Mouse (Mus musculus) hindbrain, embryonic 16.5 days (tissue): ENCODE measurements around the gene Vil1. TPM values are rescaled to one million over a fixed set of nuclear protein-coding genes. Genes with fewer than 3 reads are reported as not detected.

ENCODE experiments used
- ATAC-seq: fragments of 200-750 bp; cut with Nextera tagmentation; 2 replicates; pipeline ENCODE4 v1.8.0; 2017; ENCODE audit warnings: moderate TSS enrichment, moderate library complexity
- H3K27ac ChIP-seq: fragments of 300-500 bp; sonication (generic); 2 replicates; pipeline ENCODE4 v1.5.1; 2014; ENCODE audit warnings: low read depth, mild to moderate bottlenecking, control low read depth, low read length, moderate library complexity
- H3K27me3 ChIP-seq: fragments of 300-500 bp; sonication (generic); replicated peaks from 2 replicates; pipeline ENCODE4 v1.6.1; 2014; ENCODE audit warnings: low read length; ENCODE audit not compliant: control insufficient read depth, insufficient read depth
- H3K36me3 ChIP-seq: fragments of 300-500 bp; sonication (generic); 2 replicates; pipeline ENCODE4 v1.6.1; 2014; ENCODE audit warnings: mild to moderate bottlenecking, low read length, moderate library complexity, mixed read lengths; ENCODE audit not compliant: control insufficient read depth, insufficient read depth
- H3K4me1 ChIP-seq: fragments of 300-500 bp; sonication (generic); 2 replicates; pipeline ENCODE4 v1.6.1; 2014; ENCODE audit warnings: low read depth, low read length; ENCODE audit not compliant: control insufficient read depth, insufficient read depth
- H3K4me2 ChIP-seq: fragments of 300-500 bp; sonication (generic); 2 replicates; pipeline ENCODE4 v1.6.1; 2014; ENCODE audit warnings: mild to moderate bottlenecking, low read length, control low read depth, moderate library complexity
- H3K4me3 ChIP-seq: fragments of 300-500 bp; sonication (generic); 2 replicates; pipeline ENCODE4 v1.5.1; 2014; ENCODE audit warnings: mild to moderate bottlenecking, low read length, control low read depth, moderate library complexity
- H3K9ac ChIP-seq: fragments of 300-500 bp; sonication (generic); 2 replicates; pipeline ENCODE4 v1.6.1; 2014; ENCODE audit warnings: low read depth, mild to moderate bottlenecking, control low read depth, low read length, moderate library complexity
- H3K9me3 ChIP-seq: fragments of 300-500 bp; sonication (generic); 2 replicates; pipeline ENCODE4 v1.6.1; 2014; ENCODE audit warnings: mild to moderate bottlenecking, low read length, moderate library complexity; ENCODE audit not compliant: control insufficient read depth
- WGBS: fragments of 180-500 bp; shearing (Covaris S2); extraction: QIAGEN DNeasy Blood & Tissue Kit; methylation state at CpG from one replicate; pipeline ENCODE4 v1.1.7; 2014; 5-methylcytosine and 5-hydroxymethylcytosine counted together
- polyA plus RNA-seq: library from polyadenylated mRNA; unstranded; fragments of >200 nt; fragmentation: Nextera tagmentation; extraction: Ambion mirVana; gene quantifications from 2 replicates; pipeline ENCODE4 v1.2.1, GENCODE M21; 2015

Vil1 gene
- polyA plus RNA-seq, 1 experiment from 2014 or later: 0.19 TPM

GRCm38 (mm10) chr1:74373372-74373771 is 35.8 kb upstream of the Vil1 start:
- Histone ChIP-seq H3K27me3 (no peaks in the 10 kb centered on the region), H3K4me1 (peaks cover under 1% of the 10 kb centered on the region; the same call in 1 of the 2 replicates), H3K9me3 (no peaks in the 10 kb centered on the region), H3K4me2 (no peak overlapping the region), H3K9ac (no peak overlapping the region), H3K4me3 (no peak overlapping the region), H3K36me3 (no peaks in the 10 kb centered on the region), H3K27ac (no peak overlapping the region)
- no peak for ATAC-seq
- WGBS: 81% methylated on average over 4 of the region's 4 CpGs

- H3K4me2 ChIP-seq: no peak within 1 kb of the TSS
- no peak for ATAC-seq
- H3K4me1 ChIP-seq: no peaks in the 10 kb centered on the region
- no peak within 1 kb of the TSS for H3K9ac ChIP-seq
- H3K27ac ChIP-seq: no peak within 1 kb of the TSS
- H3K4me3 ChIP-seq: no peak within 1 kb of the TSS
- H3K36me3 ChIP-seq: no peaks in the 10 kb centered on the region
- 81% methylated on average over 8 of the region's 8 CpGs for WGBS
- H3K27me3 ChIP-seq: no peaks in the 10 kb centered on the region
- H3K9me3 ChIP-seq: no peaks in the 10 kb centered on the region
These were observed 34.2 kb upstream of the Vil1 start, which contains the start of gene Slc11a1 for GRCm38 (mm10) chr1:74374980-74375379. TSS of gene Slc11a1 (plus strand) at chr1:74375195.

- no peaks in the 10 kb centered on the region for H3K9me3 ChIP-seq
- no peak for ATAC-seq
- WGBS: 79% methylated on average over 10 of the region's 10 CpGs
- no peak overlapping the region for H3K4me2 ChIP-seq
- H3K4me1 ChIP-seq: no peaks in the 10 kb centered on the region
- H3K9ac ChIP-seq: no peak overlapping the region
- H3K27ac ChIP-seq: no peak overlapping the region
- no peaks in the 10 kb centered on the region for H3K36me3 ChIP-seq
- H3K4me3 ChIP-seq: no peak overlapping the region
- no peaks in the 10 kb centered on the region for H3K27me3 ChIP-seq
These were observed 33.6 kb upstream of the Vil1 start for GRCm38 (mm10) chr1:74375561-74375960.

DNA sequence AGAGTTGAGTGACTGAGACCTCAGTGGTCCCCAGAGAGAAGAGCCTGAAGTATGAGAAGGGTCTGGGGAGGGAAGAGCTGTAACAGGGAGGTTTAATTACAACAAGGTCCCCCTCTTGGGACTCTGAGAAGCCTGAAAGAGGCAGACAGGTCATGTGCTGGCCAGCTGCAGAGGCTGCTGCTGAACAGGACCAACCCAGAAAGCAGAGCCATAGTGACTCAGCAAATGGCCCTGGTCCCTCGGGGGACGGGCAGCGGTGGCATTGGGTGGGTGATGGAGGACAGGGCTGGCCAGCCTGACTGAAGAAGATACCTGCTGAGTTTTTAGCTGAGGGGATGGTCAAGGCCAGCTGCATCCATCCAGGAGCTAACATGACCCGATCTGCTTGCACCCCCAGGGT is 32.8 kb upstream of the Vil1 start:
- no peak overlapping the region for H3K9ac ChIP-seq
- H3K27ac ChIP-seq: no peak overlapping the region
- no peak overlapping the region for H3K4me3 ChIP-seq
- no peaks in the 10 kb centered on the region for H3K9me3 ChIP-seq
- WGBS: 85% methylated on average over 4 of the region's 4 CpGs
- no peaks in the 10 kb centered on the region for H3K36me3 ChIP-seq
- H3K4me2 ChIP-seq: no peak overlapping the region
- no peaks in the 10 kb centered on the region for H3K4me1 ChIP-seq
- no peaks in the 10 kb centered on the region for H3K27me3 ChIP-seq
- no peak; the same call in 1 of the 2 replicates for ATAC-seq

DNA sequence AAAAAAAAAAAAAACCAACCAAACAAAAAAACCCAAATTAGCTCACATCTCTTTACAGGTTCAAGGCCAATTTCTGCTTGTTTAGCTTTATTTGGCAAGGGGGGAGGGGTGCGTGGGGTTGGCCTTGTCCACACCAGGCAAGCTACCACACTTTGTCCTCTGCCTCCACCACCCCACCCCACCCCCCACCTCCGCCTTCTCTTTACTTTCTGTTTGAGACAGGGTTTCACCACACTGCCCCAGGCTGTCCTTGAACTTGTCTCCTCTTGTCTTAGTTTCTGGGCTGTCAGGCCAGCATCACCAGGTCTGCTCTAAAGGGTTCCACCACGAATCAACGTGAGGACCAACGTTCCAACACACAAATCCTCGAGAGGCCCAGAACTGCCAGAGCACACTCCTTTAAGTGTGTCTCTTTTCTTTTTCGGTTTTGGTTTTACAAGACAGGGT is 30.1 kb upstream of the Vil1 start:
- no peak overlapping the region for H3K9ac ChIP-seq
- H3K4me3 ChIP-seq: no peak overlapping the region
- H3K27ac ChIP-seq: no peak overlapping the region
- WGBS: 87% methylated on average over 7 of the region's 7 CpGs
- no peak for ATAC-seq
- no peaks in the 10 kb centered on the region for H3K4me1 ChIP-seq
- no peaks in the 10 kb centered on the region for H3K9me3 ChIP-seq
- H3K36me3 ChIP-seq: no peaks in the 10 kb centered on the region
- H3K4me2 ChIP-seq: no peak overlapping the region
- H3K27me3 ChIP-seq: no peaks in the 10 kb centered on the region

DNA sequence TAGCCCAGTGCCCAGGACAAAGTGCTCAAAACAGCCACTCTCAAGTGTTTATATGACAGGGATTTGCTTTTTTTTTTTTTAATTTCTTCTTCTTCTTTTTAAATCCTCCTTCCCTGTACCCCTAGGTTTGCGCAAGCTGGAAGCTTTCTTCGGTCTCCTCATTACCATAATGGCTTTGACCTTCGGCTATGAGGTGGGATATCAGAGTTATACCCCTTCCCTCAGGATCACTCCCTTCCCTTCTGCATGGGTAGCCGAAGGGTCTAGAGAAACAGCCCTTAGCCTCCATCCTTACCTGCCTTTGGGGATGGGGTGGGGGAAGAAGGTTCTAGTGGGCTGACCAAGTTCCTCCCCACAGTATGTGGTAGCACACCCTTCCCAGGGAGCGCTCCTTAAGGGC is 28.7 kb upstream of the Vil1 start:
- 89% methylated on average over 5 of the region's 5 CpGs for WGBS
- H3K4me3 ChIP-seq: no peak overlapping the region

DNA sequence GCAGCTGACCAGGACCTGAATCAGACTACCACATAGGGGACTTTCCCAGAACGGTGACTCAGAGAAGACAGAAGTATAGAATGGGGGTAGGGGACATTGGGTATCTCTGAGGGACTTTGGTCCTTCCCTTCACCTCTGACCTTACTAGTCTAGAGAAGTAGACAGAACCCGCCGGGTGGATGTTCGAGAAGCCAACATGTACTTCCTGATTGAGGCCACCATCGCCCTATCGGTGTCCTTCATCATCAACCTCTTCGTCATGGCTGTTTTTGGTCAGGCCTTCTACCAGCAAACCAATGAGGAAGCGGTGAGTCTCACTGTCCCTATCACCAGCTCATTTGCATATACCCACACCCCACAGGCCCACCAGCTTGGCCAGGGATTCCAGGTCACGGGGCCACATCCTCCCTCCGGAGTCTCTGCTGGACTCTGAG is 27.6 kb upstream of the Vil1 start:
- Histone ChIP-seq H3K27ac (no peak overlapping the region), H3K9ac (no peak overlapping the region), H3K4me1 (peaks cover 2% of the 10 kb centered on the region; the same call in 1 of the 2 replicates), H3K4me2 (no peak overlapping the region), H3K36me3 (no peaks in the 10 kb centered on the region), H3K27me3 (no peaks in the 10 kb centered on the region), H3K4me3 (no peak overlapping the region), H3K9me3 (no peaks in the 10 kb centered on the region)
- ATAC-seq: no peak
- 92% methylated on average over 10 of the region's 10 CpGs for WGBS

More for the DNA sequence above, 28.7 kb upstream of the Vil1 start:
- no peak for ATAC-seq
- Histone ChIP-seq H3K4me2 (no peak overlapping the region), H3K27me3 (no peaks in the 10 kb centered on the region), H3K9me3 (no peaks in the 10 kb centered on the region), H3K27ac (no peak overlapping the region), H3K4me1 (no peaks in the 10 kb centered on the region), H3K36me3 (no peaks in the 10 kb centered on the region), H3K9ac (no peak overlapping the region)

- 88% methylated on average over 13 of the region's 13 CpGs for WGBS
- Histone ChIP-seq H3K4me3 (no peak overlapping the region), H3K36me3 (no peaks in the 10 kb centered on the region), H3K9me3 (no peaks in the 10 kb centered on the region), H3K27me3 (no peaks in the 10 kb centered on the region), H3K4me1 (peaks cover 7% of the 10 kb centered on the region), H3K4me2 (no peak overlapping the region), H3K27ac (no peak overlapping the region), H3K9ac (no peak overlapping the region)
- no peak for ATAC-seq
These were observed 25.8 kb upstream of the Vil1 start for GRCm38 (mm10) chr1:74383385-74383784.

DNA sequence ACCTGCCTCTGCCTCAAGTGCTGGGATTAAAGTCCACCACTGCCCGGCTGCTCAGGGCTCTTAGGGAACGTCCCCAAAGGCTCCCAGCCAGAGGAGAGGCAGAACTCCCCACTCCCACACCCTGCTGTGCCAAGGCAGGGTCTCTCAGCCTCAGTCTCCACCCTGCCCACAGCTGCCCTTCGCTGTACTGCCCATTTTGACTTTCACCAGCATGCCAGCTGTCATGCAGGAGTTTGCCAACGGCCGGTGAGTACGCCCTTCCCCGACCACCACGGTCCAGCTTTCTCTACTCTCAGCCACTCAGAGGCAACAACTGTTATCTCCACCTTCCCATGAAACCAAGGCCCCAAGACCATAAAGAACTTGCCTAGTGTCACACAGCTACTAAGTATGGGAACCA is 24.7 kb upstream of the Vil1 start:
- 0 out of 2 replicates have a peak, but pooled peaks cover 3% of the 10 kb centered on the region for H3K27me3 ChIP-seq
- no peak overlapping the region for H3K4me2 ChIP-seq
- H3K4me1 ChIP-seq: peaks cover 7% of the 10 kb centered on the region
- H3K9ac ChIP-seq: no peak overlapping the region
- no peak for ATAC-seq
- no peak overlapping the region for H3K27ac ChIP-seq
- no peaks in the 10 kb centered on the region for H3K9me3 ChIP-seq
- H3K36me3 ChIP-seq: no peaks in the 10 kb centered on the region
- 92% methylated on average over 8 of the region's 8 CpGs for WGBS
- no peak overlapping the region for H3K4me3 ChIP-seq

DNA sequence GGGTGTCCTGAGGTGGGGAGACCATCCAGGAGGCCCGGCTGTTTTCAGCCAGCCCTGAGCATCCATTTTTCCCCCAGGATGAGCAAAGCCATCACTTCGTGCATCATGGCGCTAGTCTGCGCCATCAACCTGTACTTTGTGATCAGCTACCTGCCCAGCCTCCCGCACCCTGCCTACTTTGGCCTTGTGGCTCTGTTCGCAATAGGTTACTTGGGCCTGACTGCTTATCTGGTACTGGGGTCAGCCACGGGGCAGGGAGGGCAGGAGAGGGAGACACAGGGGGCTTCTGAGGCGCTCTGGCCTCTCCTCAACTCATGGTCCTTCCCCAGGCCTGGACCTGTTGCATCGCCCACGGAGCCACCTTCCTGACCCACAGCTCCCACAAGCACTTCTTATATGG is 24.1 kb upstream of the Vil1 start:
- Histone ChIP-seq H3K36me3 (no peaks in the 10 kb centered on the region), H3K27me3 (0 out of 2 replicates have a peak, but pooled peaks cover 3% of the 10 kb centered on the region), H3K27ac (no peak overlapping the region), H3K9ac (no peak overlapping the region), H3K9me3 (no peaks in the 10 kb centered on the region), H3K4me3 (no peak overlapping the region), H3K4me1 (peaks cover 10% of the 10 kb centered on the region), H3K4me2 (no peak overlapping the region)
- 93% methylated on average over 10 of the region's 10 CpGs for WGBS
- ATAC-seq: no peak
